Mouse (Mus musculus): ENCODE measurements around the gene Ttc24. TPM values are rescaled to one million over a fixed set of nuclear protein-coding genes. Genes with fewer than 3 reads are reported as not detected.

Gene Ttc24
- polyA plus RNA-seq, 1 experiment from 2014 or later: not detected

- H3K36me3 ChIP-seq (replicated peaks; ENCODE audit: insufficient read depth, low read length): peaks cover 25% of the 10 kb centered on the region
- no peak for DNase-seq
- no peak overlapping the region for H3K9ac ChIP-seq (replicated peaks)
- H3K4me3 ChIP-seq (ENCODE audit: low read depth, low read length): no peak overlapping the region
- H3K4me1 ChIP-seq (ENCODE audit: insufficient read depth): no peaks in the 10 kb centered on the region
- H3K27ac ChIP-seq (ENCODE audit: low read depth): no peak overlapping the region
- WGBS (ENCODE audit: insufficient replicate concordance): 91% methylated on average over 12 of the region's 12 CpGs
- H3K9me3 ChIP-seq (ENCODE audit: low read length): no peaks in the 10 kb centered on the region
- H3K4me2 ChIP-seq (ENCODE audit: low read depth, low read length): no peak overlapping the region
- no peaks in the 10 kb centered on the region for H3K27me3 ChIP-seq (ENCODE audit: insufficient read depth, low read length)
- TF ChIP-seq EP300 (IDR thresholded peaks at IDR 0.05; ENCODE audit: low read depth) (no peak), CTCF (IDR thresholded peaks at IDR 0.05; ENCODE audit: low read depth) (no peak)
- no peak for ATAC-seq
Measured at GRCm38 (mm10) chr3:88114396-88114795, 36.3 kb upstream of the Ttc24 start.

GRCm38 (mm10) chr3:88109126-88109525, 31.0 kb upstream of the Ttc24 start:
- Histone ChIP-seq H3K36me3 (replicated peaks; ENCODE audit: insufficient read depth, low read length) (peaks cover 31% of the 10 kb centered on the region), H3K4me3 (ENCODE audit: low read depth, low read length) (no peak overlapping the region), H3K4me1 (ENCODE audit: insufficient read depth) (no peaks in the 10 kb centered on the region), H3K27me3 (ENCODE audit: insufficient read depth, low read length) (no peaks in the 10 kb centered on the region), H3K4me2 (ENCODE audit: low read depth, low read length) (no peak overlapping the region), H3K9ac (replicated peaks) (no peak overlapping the region), H3K27ac (ENCODE audit: low read depth) (no peak overlapping the region), H3K9me3 (ENCODE audit: low read length) (no peaks in the 10 kb centered on the region)
- no peak for ATAC-seq
- DNase-seq: no peak
- TF ChIP-seq EP300 (IDR thresholded peaks at IDR 0.05; ENCODE audit: low read depth) (no peak), CTCF (IDR thresholded peaks at IDR 0.05; ENCODE audit: low read depth) (no peak)
- 86% methylated on average over 6 of the region's 6 CpGs for WGBS (ENCODE audit: insufficient replicate concordance)

DNA sequence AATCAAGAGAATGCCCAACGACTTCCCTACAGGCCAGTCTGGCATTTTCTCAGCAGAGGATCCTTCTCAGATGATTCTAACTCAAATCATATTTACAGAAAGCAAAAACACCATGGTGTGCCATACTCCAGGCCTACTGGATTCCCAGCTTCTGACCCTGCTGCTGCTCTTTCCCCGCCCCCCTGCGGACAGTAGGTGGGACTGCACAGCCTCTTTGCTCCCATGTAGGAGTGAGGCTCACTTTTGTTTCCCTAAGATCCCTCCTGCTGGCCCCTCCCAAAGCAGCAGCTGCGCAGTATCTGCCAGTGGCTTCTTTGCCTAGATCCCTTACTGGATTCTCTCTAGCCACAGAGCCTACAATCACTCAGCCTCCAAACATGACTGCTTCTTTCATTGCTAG, 28.0 kb upstream of the Ttc24 start:
- DNase-seq (no peak), ATAC-seq (no peak)
- 87% methylated on average over 4 of the region's 4 CpGs for WGBS (ENCODE audit: insufficient replicate concordance)
- no peak for TF ChIP-seq EP300 (IDR thresholded peaks at IDR 0.05; ENCODE audit: low read depth)
- no peak for TF ChIP-seq CTCF (IDR thresholded peaks at IDR 0.05; ENCODE audit: low read depth)
- Histone ChIP-seq H3K4me3 (ENCODE audit: low read depth, low read length) (no peak overlapping the region), H3K9me3 (ENCODE audit: low read length) (no peaks in the 10 kb centered on the region), H3K27me3 (ENCODE audit: insufficient read depth, low read length) (no peaks in the 10 kb centered on the region), H3K27ac (ENCODE audit: low read depth) (no peak overlapping the region), H3K4me2 (ENCODE audit: low read depth, low read length) (no peak overlapping the region), H3K36me3 (replicated peaks; ENCODE audit: insufficient read depth, low read length) (peaks cover 16% of the 10 kb centered on the region), H3K9ac (replicated peaks) (no peak overlapping the region), H3K4me1 (ENCODE audit: insufficient read depth) (no peaks in the 10 kb centered on the region)

- no peaks in the 10 kb centered on the region for H3K4me1 ChIP-seq (ENCODE audit: insufficient read depth)
- H3K27me3 ChIP-seq (ENCODE audit: insufficient read depth, low read length): no peaks in the 10 kb centered on the region
- no peaks in the 10 kb centered on the region for H3K9me3 ChIP-seq (ENCODE audit: low read length)
- no peak for TF ChIP-seq EP300 (IDR thresholded peaks at IDR 0.05; ENCODE audit: low read depth)
- no peak for TF ChIP-seq CTCF (IDR thresholded peaks at IDR 0.05; ENCODE audit: low read depth)
- ATAC-seq (peak; percentile 76), DNase-seq (peak; percentile 33)
- H3K36me3 ChIP-seq (replicated peaks; ENCODE audit: insufficient read depth, low read length): peaks cover 12% of the 10 kb centered on the region
- H3K4me2 ChIP-seq (ENCODE audit: low read depth, low read length): no peak overlapping the region
- H3K9ac ChIP-seq (replicated peaks): no peak overlapping the region
- H3K27ac ChIP-seq (ENCODE audit: low read depth): peak overlapping the region; percentile 72
- WGBS (ENCODE audit: insufficient replicate concordance): 56% methylated on average over 6 of the region's 6 CpGs
- no peak overlapping the region for H3K4me3 ChIP-seq (ENCODE audit: low read depth, low read length)
Measured at GRCm38 (mm10) chr3:88102611-88103010, 24.5 kb upstream of the Ttc24 start.

- Histone ChIP-seq H3K4me1 (ENCODE audit: insufficient read depth) (no peaks in the 10 kb centered on the region), H3K4me3 (ENCODE audit: low read depth, low read length) (no peak overlapping the region), H3K9ac (replicated peaks) (no peak overlapping the region), H3K4me2 (ENCODE audit: low read depth, low read length) (no peak overlapping the region), H3K9me3 (ENCODE audit: low read length) (no peaks in the 10 kb centered on the region), H3K27me3 (ENCODE audit: insufficient read depth, low read length) (no peaks in the 10 kb centered on the region), H3K36me3 (replicated peaks; ENCODE audit: insufficient read depth, low read length) (peaks cover 13% of the 10 kb centered on the region), H3K27ac (ENCODE audit: low read depth) (peak overlapping the region; percentile 72)
- 65% methylated on average over 6 of the region's 6 CpGs for WGBS (ENCODE audit: insufficient replicate concordance)
- DNase-seq: no peak
- ATAC-seq: peak; percentile 41
- no peak for TF ChIP-seq CTCF (IDR thresholded peaks at IDR 0.05; ENCODE audit: low read depth)
- no peak for TF ChIP-seq EP300 (IDR thresholded peaks at IDR 0.05; ENCODE audit: low read depth)
Measured at GRCm38 (mm10) chr3:88102196-88102595, 24.1 kb upstream of the Ttc24 start.

DNA sequence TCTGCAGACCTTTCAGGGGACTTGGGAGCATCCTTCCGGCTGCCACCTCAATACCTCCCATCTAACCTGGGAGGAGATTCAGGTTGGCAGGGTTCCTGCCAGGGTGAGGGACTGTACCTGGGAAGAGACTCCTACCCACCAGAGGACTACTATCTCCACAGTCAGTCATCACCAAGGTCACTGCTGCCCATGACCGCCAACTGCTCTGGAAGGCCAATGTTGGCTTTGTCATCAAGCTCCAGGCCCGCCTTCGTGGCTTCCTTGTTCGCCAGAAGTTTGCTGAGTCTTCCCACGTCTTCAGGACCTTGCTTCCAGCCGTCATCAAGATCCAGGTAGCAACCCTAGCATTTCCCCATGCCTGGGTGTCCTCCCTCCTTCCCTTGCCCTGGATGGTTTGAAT, 23.6 kb upstream of the Ttc24 start:
- H3K4me2 ChIP-seq (ENCODE audit: low read depth, low read length): no peak overlapping the region
- no peaks in the 10 kb centered on the region for H3K27me3 ChIP-seq (ENCODE audit: insufficient read depth, low read length)
- no peak overlapping the region for H3K4me3 ChIP-seq (ENCODE audit: low read depth, low read length)
- no peaks in the 10 kb centered on the region for H3K9me3 ChIP-seq (ENCODE audit: low read length)
- no peak overlapping the region for H3K9ac ChIP-seq (replicated peaks)
- ATAC-seq: no peak
- peaks cover 13% of the 10 kb centered on the region for H3K36me3 ChIP-seq (replicated peaks; ENCODE audit: insufficient read depth, low read length)
- DNase-seq: no peak
- TF ChIP-seq CTCF (IDR thresholded peaks at IDR 0.05; ENCODE audit: low read depth): no peak
- TF ChIP-seq EP300 (IDR thresholded peaks at IDR 0.05; ENCODE audit: low read depth): no peak
- no peak overlapping the region for H3K27ac ChIP-seq (ENCODE audit: low read depth)
- no peaks in the 10 kb centered on the region for H3K4me1 ChIP-seq (ENCODE audit: insufficient read depth)
- 68% methylated on average over 7 of the region's 7 CpGs for WGBS (ENCODE audit: insufficient replicate concordance)

DNA sequence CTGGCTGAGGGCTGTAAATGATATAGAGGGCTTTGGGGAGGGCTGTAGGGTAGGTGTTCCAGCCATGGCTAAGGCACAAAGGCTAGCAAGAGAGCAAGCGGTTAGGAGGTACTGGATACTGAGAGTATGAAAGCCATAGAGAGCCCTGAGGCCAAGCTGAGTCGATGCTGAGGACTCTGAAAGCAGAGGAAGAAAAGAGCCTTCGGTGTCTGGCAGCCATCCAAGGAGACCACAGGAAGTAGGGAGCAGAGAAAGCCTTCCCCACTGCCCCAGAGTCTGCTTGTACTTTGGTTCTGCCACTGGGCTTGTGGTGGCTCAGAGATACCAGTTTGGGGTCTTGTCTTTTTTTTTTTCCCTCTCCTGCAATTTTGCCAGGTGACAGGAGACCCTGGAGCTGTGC, 22.1 kb upstream of the Ttc24 start:
- no peak for ATAC-seq
- H3K9me3 ChIP-seq (ENCODE audit: low read length): no peaks in the 10 kb centered on the region
- H3K36me3 ChIP-seq (replicated peaks; ENCODE audit: insufficient read depth, low read length): peaks cover 13% of the 10 kb centered on the region
- 61% methylated on average over 3 of the region's 3 CpGs for WGBS (ENCODE audit: insufficient replicate concordance)
- H3K4me2 ChIP-seq (ENCODE audit: low read depth, low read length): no peak overlapping the region
- H3K27me3 ChIP-seq (ENCODE audit: insufficient read depth, low read length): no peaks in the 10 kb centered on the region
- no peak overlapping the region for H3K4me3 ChIP-seq (ENCODE audit: low read depth, low read length)
- H3K9ac ChIP-seq (replicated peaks): no peak overlapping the region
- TF ChIP-seq EP300 (IDR thresholded peaks at IDR 0.05; ENCODE audit: low read depth) (no peak), CTCF (IDR thresholded peaks at IDR 0.05; ENCODE audit: low read depth) (no peak)
- no peak overlapping the region for H3K27ac ChIP-seq (ENCODE audit: low read depth)
- H3K4me1 ChIP-seq (ENCODE audit: insufficient read depth): no peaks in the 10 kb centered on the region
- DNase-seq: no peak
